Mouse (Mus musculus): ENCODE results near the gene Col15a1. TPM values are rescaled to one million over a fixed set of nuclear protein-coding genes. Genes with fewer than 3 reads are reported as not detected.

Col15a1 gene
- polyA plus RNA-seq, 1 experiment: 41.0 TPM

GRCm38 (mm10) chr4:47196173-47196572 lies 11.8 kb upstream of the Col15a1 start:
- Histone ChIP-seq H3K27ac (ENCODE audit: insufficient read depth, low read length) (no peak overlapping the region), H3K4me3 (ENCODE audit: insufficient read depth, low read length) (no peak overlapping the region), H3K4me1 (ENCODE audit: control insufficient read depth, insufficient read depth, low read length) (peaks cover 6% of the 10 kb centered on the region; the same call in 1 of the 2 replicates)
- TF ChIP-seq POLR2A (IDR thresholded peaks at IDR 0.05; ENCODE audit: low read depth, low read length) (no peak), CTCF (IDR thresholded peaks at IDR 0.05; ENCODE audit: borderline replicate concordance, insufficient read depth, low read length) (no peak)

GRCm38 (mm10) chr4:47203643-47204042 lies 4.3 kb upstream of the Col15a1 start:
- Histone ChIP-seq H3K4me1 (ENCODE audit: control insufficient read depth, insufficient read depth, low read length) (peaks cover 2% of the 10 kb centered on the region; the same call in 1 of the 2 replicates), H3K27ac (ENCODE audit: insufficient read depth, low read length) (no peak overlapping the region), H3K4me3 (ENCODE audit: insufficient read depth, low read length) (no peak overlapping the region)
- TF ChIP-seq POLR2A (IDR thresholded peaks at IDR 0.05; ENCODE audit: low read depth, low read length): no peak
- TF ChIP-seq CTCF (IDR thresholded peaks at IDR 0.05; ENCODE audit: borderline replicate concordance, insufficient read depth, low read length): no peak

GRCm38 (mm10) chr4:47205846-47206245 lies 2.1 kb upstream of the Col15a1 start:
- no peak for TF ChIP-seq CTCF (IDR thresholded peaks at IDR 0.05; ENCODE audit: borderline replicate concordance, insufficient read depth, low read length)
- TF ChIP-seq POLR2A (IDR thresholded peaks at IDR 0.05; ENCODE audit: low read depth, low read length): no peak
- H3K27ac ChIP-seq (ENCODE audit: insufficient read depth, low read length): no peak overlapping the region

GRCm38 (mm10) chr4:47208421-47208991 lies 545 bp downstream of the Col15a1 start:
- Histone ChIP-seq H3K27ac (ENCODE audit: insufficient read depth, low read length) (no peak overlapping the region), H3K4me3 (ENCODE audit: insufficient read depth, low read length) (peak overlapping the region; percentile 19), H3K4me1 (ENCODE audit: control insufficient read depth, insufficient read depth, low read length) (no peaks in the 10 kb centered on the region)
- no peak for TF ChIP-seq POLR2A (IDR thresholded peaks at IDR 0.05; ENCODE audit: low read depth, low read length)
- TF ChIP-seq CTCF (IDR thresholded peaks at IDR 0.05; ENCODE audit: borderline replicate concordance, insufficient read depth, low read length): no peak

More at GRCm38 (mm10) chr4:47205846-47206245, 2.1 kb upstream of the Col15a1 start:
- Histone ChIP-seq H3K4me3 (ENCODE audit: insufficient read depth, low read length) (no peak overlapping the region), H3K4me1 (ENCODE audit: control insufficient read depth, insufficient read depth, low read length) (peaks cover under 1% of the 10 kb centered on the region; the same call in 1 of the 2 replicates)

- Histone ChIP-seq H3K4me1 (ENCODE audit: control insufficient read depth, insufficient read depth, low read length) (no peaks in the 10 kb centered on the region), H3K27ac (ENCODE audit: insufficient read depth, low read length) (no peak overlapping the region), H3K4me3 (ENCODE audit: insufficient read depth, low read length) (no peak overlapping the region)
- TF ChIP-seq CTCF (IDR thresholded peaks at IDR 0.05; ENCODE audit: borderline replicate concordance, insufficient read depth, low read length) (no peak), POLR2A (IDR thresholded peaks at IDR 0.05; ENCODE audit: low read depth, low read length) (no peak)
These were observed 1.5 kb downstream of the Col15a1 start for GRCm38 (mm10) chr4:47209466-47209865.

- Histone ChIP-seq H3K4me1 (ENCODE audit: control insufficient read depth, insufficient read depth, low read length) (no peaks in the 10 kb centered on the region), H3K27ac (ENCODE audit: insufficient read depth, low read length) (0 out of 2 replicates have a peak overlapping the region, but pooled peaks have one; percentile 22), H3K4me3 (ENCODE audit: insufficient read depth, low read length) (no peak overlapping the region)
- TF ChIP-seq CTCF (IDR thresholded peaks at IDR 0.05; ENCODE audit: borderline replicate concordance, insufficient read depth, low read length) (no peak), POLR2A (IDR thresholded peaks at IDR 0.05; ENCODE audit: low read depth, low read length) (no peak)
These were observed 10.9 kb downstream of the Col15a1 start for GRCm38 (mm10) chr4:47218828-47219227.

- Histone ChIP-seq H3K4me3 (ENCODE audit: insufficient read depth, low read length) (no peak overlapping the region), H3K4me1 (ENCODE audit: control insufficient read depth, insufficient read depth, low read length) (no peaks in the 10 kb centered on the region), H3K27ac (ENCODE audit: insufficient read depth, low read length) (no peak overlapping the region)
- TF ChIP-seq POLR2A (IDR thresholded peaks at IDR 0.05; ENCODE audit: low read depth, low read length) (no peak), CTCF (IDR thresholded peaks at IDR 0.05; ENCODE audit: borderline replicate concordance, insufficient read depth, low read length) (no peak)
These were observed 11.4 kb downstream of the Col15a1 start for GRCm38 (mm10) chr4:47219393-47219792.

- no peak overlapping the region for H3K4me3 ChIP-seq (ENCODE audit: insufficient read depth, low read length)
- H3K4me1 ChIP-seq (ENCODE audit: control insufficient read depth, insufficient read depth, low read length): no peaks in the 10 kb centered on the region
- TF ChIP-seq POLR2A (IDR thresholded peaks at IDR 0.05; ENCODE audit: low read depth, low read length) (no peak), CTCF (IDR thresholded peaks at IDR 0.05; ENCODE audit: borderline replicate concordance, insufficient read depth, low read length) (no peak)
- H3K27ac ChIP-seq (ENCODE audit: insufficient read depth, low read length): no peak overlapping the region
These were observed 12.6 kb downstream of the Col15a1 start for GRCm38 (mm10) chr4:47220544-47220943.

GRCm38 (mm10) chr4:47222146-47222545 lies 14.2 kb downstream of the Col15a1 start:
- Histone ChIP-seq H3K4me1 (ENCODE audit: control insufficient read depth, insufficient read depth, low read length) (no peaks in the 10 kb centered on the region), H3K4me3 (ENCODE audit: insufficient read depth, low read length) (no peak overlapping the region), H3K27ac (ENCODE audit: insufficient read depth, low read length) (no peak overlapping the region)
- TF ChIP-seq POLR2A (IDR thresholded peaks at IDR 0.05; ENCODE audit: low read depth, low read length): no peak
- no peak for TF ChIP-seq CTCF (IDR thresholded peaks at IDR 0.05; ENCODE audit: borderline replicate concordance, insufficient read depth, low read length)

GRCm38 (mm10) chr4:47225920-47226319 lies 18.0 kb downstream of the Col15a1 start:
- H3K4me3 ChIP-seq (ENCODE audit: insufficient read depth, low read length): no peak overlapping the region
- H3K27ac ChIP-seq (ENCODE audit: insufficient read depth, low read length): no peak overlapping the region
- TF ChIP-seq CTCF (IDR thresholded peaks at IDR 0.05; ENCODE audit: borderline replicate concordance, insufficient read depth, low read length) (no peak), POLR2A (IDR thresholded peaks at IDR 0.05; ENCODE audit: low read depth, low read length) (no peak)
- no peaks in the 10 kb centered on the region for H3K4me1 ChIP-seq (ENCODE audit: control insufficient read depth, insufficient read depth, low read length)
